Mouse (Mus musculus) ES-CJ7 (cell line): ENCODE measurements around the gene 1700023F06Rik.
"Not testable (repeated sequence)": the region's sequence is repeated elsewhere in the genome, so short reads cannot be mapped to it uniquely, and the experiment has no call there.

ENCODE experiments used
- DNase-seq: peaks from one replicate; pipeline ENCODE4 v3.0.0; 2011; ENCODE audit warnings: low read depth, low spot score

1700023F06Rik gene

GRCm38 (mm10) chr11:103222718-103223117 is 14.4 kb upstream of the 1700023F06Rik start:
- not testable (repeated sequence) for DNase-seq

- DNase-seq, result no peak
Measured at GRCm38 (mm10) chr11:103221437-103221836, 13.1 kb upstream of the 1700023F06Rik start.

GRCm38 (mm10) chr11:103219995-103220394 is 11.6 kb upstream of the 1700023F06Rik start:
- no peak for DNase-seq

- DNase-seq, result no peak
Measured at GRCm38 (mm10) chr11:103219259-103219658, 10.9 kb upstream of the 1700023F06Rik start.

GRCm38 (mm10) chr11:103218517-103218901 is 10.2 kb upstream of the 1700023F06Rik start:
- no peak for DNase-seq

GRCm38 (mm10) chr11:103217790-103218516 is 9.6 kb upstream of the 1700023F06Rik start, which contains the start of gene Spata32:
Gene Spata32 (minus strand): TSS chr11:103218432.
- DNase-seq, result peak; percentile 54

- no peak for DNase-seq
Measured at GRCm38 (mm10) chr11:103215355-103215754, 7.0 kb upstream of the 1700023F06Rik start.

GRCm38 (mm10) chr11:103213712-103214111 is 5.4 kb upstream of the 1700023F06Rik start:
- no peak for DNase-seq

GRCm38 (mm10) chr11:103210291-103210690 is 1.9 kb upstream of the 1700023F06Rik start:
- DNase-seq, result peak; percentile 71

- no peak for DNase-seq
Measured at GRCm38 (mm10) chr11:103206203-103206602, 2.2 kb downstream of the 1700023F06Rik start.

- DNase-seq, result no peak
Measured at GRCm38 (mm10) chr11:103202376-103202775, 6.0 kb downstream of the 1700023F06Rik start.

- no peak for DNase-seq
Measured at GRCm38 (mm10) chr11:103201664-103202063, 6.7 kb downstream of the 1700023F06Rik start.

GRCm38 (mm10) chr11:103198911-103199803 is 9.2 kb downstream of the 1700023F06Rik start:
- DNase-seq, result peak; percentile 78

- no peak for DNase-seq
Measured at GRCm38 (mm10) chr11:103198339-103198738, 10.0 kb downstream of the 1700023F06Rik start.

GRCm38 (mm10) chr11:103197340-103197739 is 11.0 kb downstream of the 1700023F06Rik start:
- DNase-seq, result no peak

GRCm38 (mm10) chr11:103195656-103196055 is 12.7 kb downstream of the 1700023F06Rik start:
- DNase-seq, result no peak

- no peak for DNase-seq
Measured at GRCm38 (mm10) chr11:103195236-103195635, 13.1 kb downstream of the 1700023F06Rik start.

- DNase-seq, result no peak
Measured at GRCm38 (mm10) chr11:103193825-103194168, 14.6 kb downstream of the 1700023F06Rik start.

GRCm38 (mm10) chr11:103192956-103193824 is 15.2 kb downstream of the 1700023F06Rik start:
- peak; percentile 66 for DNase-seq

- no peak for DNase-seq
Measured at GRCm38 (mm10) chr11:103192230-103192955, 16.0 kb downstream of the 1700023F06Rik start.

- DNase-seq, result peak; percentile 58
Measured at GRCm38 (mm10) chr11:103184891-103185290, 23.5 kb downstream of the 1700023F06Rik start.
